Mouse (Mus musculus) CH12.LX (cell line): Measurements from ENCODE around the gene Foxo6.

ENCODE experiments used
- CHD1 ChIP-seq: IDR thresholded peaks from 2 replicates; pipeline ENCODE4 v1.6.1; 2012; ENCODE audit warnings: low read depth, low read length, improper control_type of control experiment, inconsistent platforms
- CTCF ChIP-seq, 2 experiments: IDR thresholded peaks in 1 of 2; conservative IDR thresholded peaks in 1 of 2; 2 replicates each; pipeline ENCODE4 v1.5.1; 2011 to 2012; ENCODE audit warnings: low read depth in 2 of 2, low read length in 2 of 2, improper control_type of control experiment in 1 of 2, inconsistent platforms in 1 of 2, mild to moderate bottlenecking in 1 of 2, moderate library complexity in 1 of 2
- EP300 ChIP-seq: IDR thresholded peaks from 2 replicates; pipeline ENCODE4 v1.6.1; 2011; ENCODE audit warnings: low read length, improper control_type of control experiment
- GABPA ChIP-seq: IDR thresholded peaks from 2 replicates; pipeline ENCODE4 v1.6.1; 2012; ENCODE audit warnings: low read depth, low read length, improper control_type of control experiment, inconsistent platforms; ENCODE audit not compliant: insufficient replicate concordance
- JUND ChIP-seq: conservative IDR thresholded peaks from 2 replicates; pipeline ENCODE4 v1.6.1; 2011; ENCODE audit warnings: low read depth, low read length, improper control_type of control experiment
- MAX ChIP-seq: IDR thresholded peaks from 2 replicates; pipeline ENCODE4 v1.6.1; 2011; ENCODE audit warnings: low read length, improper control_type of control experiment
- MEF2A ChIP-seq: IDR thresholded peaks from 2 replicates; pipeline ENCODE4 v1.6.1; 2014; ENCODE audit warnings: low read depth, mild to moderate bottlenecking, inconsistent platforms, low read length, improper control_type of control experiment, borderline replicate concordance
- MXI1 ChIP-seq: IDR thresholded peaks from 2 replicates; pipeline ENCODE4 v1.6.1; 2011; ENCODE audit warnings: mild to moderate bottlenecking, low read depth, low read length, improper control_type of control experiment
- NRF1 ChIP-seq: IDR thresholded peaks from 2 replicates; pipeline ENCODE4 v1.6.1; 2014; ENCODE audit warnings: low read depth, mild to moderate bottlenecking, inconsistent platforms, low read length, improper control_type of control experiment, moderate library complexity
- POLR2A ChIP-seq: IDR thresholded peaks from 2 replicates; pipeline ENCODE4 v1.6.1; 2011; ENCODE audit warnings: low read depth, mild to moderate bottlenecking, improper control_type of control experiment, low read length
- SIN3A ChIP-seq: IDR thresholded peaks from 2 replicates; pipeline ENCODE4 v1.6.1; 2012; ENCODE audit warnings: low read length, improper control_type of control experiment, inconsistent platforms
- TBP ChIP-seq: conservative IDR thresholded peaks from 2 replicates; pipeline ENCODE4 v1.6.1; 2011; ENCODE audit warnings: low read depth, low read length, improper control_type of control experiment
- ZMIZ1 ChIP-seq: IDR thresholded peaks from 2 replicates; pipeline ENCODE4 v1.6.1; 2012; ENCODE audit warnings: low read depth, mild to moderate bottlenecking, inconsistent platforms, low read length, improper control_type of control experiment
- ZNF384 ChIP-seq: IDR thresholded peaks from 2 replicates; pipeline ENCODE4 v1.6.1; 2012; ENCODE audit warnings: low read depth, low read length, improper control_type of control experiment, inconsistent platforms

GRCm38 (mm10) chr4:120314571-120314970 lies 27.4 kb upstream of the Foxo6 start:
- no peak for TF ChIP-seq JUND
- no peak for TF ChIP-seq ZMIZ1
- TF ChIP-seq CTCF (conservative IDR thresholded peaks at IDR 0.05 in 1 of 2, IDR thresholded peaks at IDR 0.05 in 1 of 2; ENCODE audit: low read depth in 2 of 2, low read length in 2 of 2) = no peak
- no peak for TF ChIP-seq TBP
- no peak for TF ChIP-seq POLR2A
- TF ChIP-seq EP300 = no peak
- TF ChIP-seq MEF2A = no peak
- no peak for TF ChIP-seq SIN3A
- no peak for TF ChIP-seq NRF1
- no peak for TF ChIP-seq CHD1
- no peak for TF ChIP-seq GABPA
- TF ChIP-seq ZNF384 = no peak
- no peak for TF ChIP-seq MXI1
- no peak for TF ChIP-seq MAX
